Mouse (Mus musculus): ENCODE data around the gene Caln1. TPM values are rescaled to one million over a fixed set of nuclear protein-coding genes. Genes with fewer than 3 reads are reported as not detected.
A peak's percentile ranks its signal among the peaks of the same experiment; 100 is the strongest.

Gene Caln1
- polyA plus RNA-seq, 2 experiments = not detected

- no peaks in the 10 kb centered on the region for H3K9me3 ChIP-seq (ENCODE audit: control insufficient read depth, low read length)
- no peaks in the 10 kb centered on the region for H3K27me3 ChIP-seq (ENCODE audit: control insufficient read depth, insufficient read depth, low read length)
- ATAC-seq (ENCODE audit: insufficient read depth) = no peak
- no peaks in the 10 kb centered on the region for H3K36me3 ChIP-seq (replicated peaks; ENCODE audit: control insufficient read depth, insufficient read depth, low read depth)
- no peak for TF ChIP-seq CTCF (IDR thresholded peaks at IDR 0.05; ENCODE audit: low read depth)
- TF ChIP-seq EP300 (IDR thresholded peaks at IDR 0.05; ENCODE audit: low read depth) = no peak
- H3K9ac ChIP-seq (replicated peaks) = no peak overlapping the region
- no peak overlapping the region for H3K4me3 ChIP-seq (ENCODE audit: insufficient read depth in 1 of 2, low read depth in 2 of 2, low read length in 2 of 2)
- H3K4me1 ChIP-seq (replicated peaks; ENCODE audit: control insufficient read depth in 2 of 2, insufficient read depth in 2 of 2, low read length in 1 of 2) = no peaks in the 10 kb centered on the region
- no peak overlapping the region for H3K27ac ChIP-seq
- 61% methylated on average over 9 of the region's 9 CpGs for WGBS (ENCODE audit: insufficient replicate concordance)
- H3K4me2 ChIP-seq (ENCODE audit: low read depth) = no peak overlapping the region
- no peak for DNase-seq (ENCODE audit: low read depth in 3 of 3, low spot score in 3 of 3)
Observed at GRCm38 (mm10) chr5:130502541-130502940, 133.3 kb downstream of the Caln1 start.

GRCm38 (mm10) chr5:130504891-130505290 lies 135.6 kb downstream of the Caln1 start:
- DNase-seq (ENCODE audit: low read depth in 3 of 3, low spot score in 3 of 3) (no peak), ATAC-seq (ENCODE audit: insufficient read depth) (no peak)
- no peak overlapping the region for H3K27ac ChIP-seq
- no peak overlapping the region for H3K4me3 ChIP-seq (ENCODE audit: insufficient read depth in 1 of 2, low read depth in 2 of 2, low read length in 2 of 2)
- H3K36me3 ChIP-seq (replicated peaks; ENCODE audit: control insufficient read depth, insufficient read depth, low read depth) = no peaks in the 10 kb centered on the region
- H3K9ac ChIP-seq (replicated peaks) = no peak overlapping the region
- no peaks in the 10 kb centered on the region for H3K27me3 ChIP-seq (ENCODE audit: control insufficient read depth, insufficient read depth, low read length)
- no peaks in the 10 kb centered on the region for H3K9me3 ChIP-seq (ENCODE audit: control insufficient read depth, low read length)
- TF ChIP-seq CTCF (IDR thresholded peaks at IDR 0.05; ENCODE audit: low read depth) (no peak), EP300 (IDR thresholded peaks at IDR 0.05; ENCODE audit: low read depth) (no peak)
- H3K4me1 ChIP-seq (replicated peaks; ENCODE audit: control insufficient read depth in 2 of 2, insufficient read depth in 2 of 2, low read length in 1 of 2) = no peaks in the 10 kb centered on the region
- WGBS (ENCODE audit: insufficient replicate concordance) = 64% methylated on average over 5 of the region's 5 CpGs
- H3K4me2 ChIP-seq (ENCODE audit: low read depth) = no peak overlapping the region

- Histone ChIP-seq H3K9ac (replicated peaks) (no peak overlapping the region), H3K36me3 (replicated peaks; ENCODE audit: control insufficient read depth, insufficient read depth, low read depth) (no peaks in the 10 kb centered on the region), H3K4me3 (ENCODE audit: insufficient read depth in 1 of 2, low read depth in 2 of 2, low read length in 2 of 2) (no peak overlapping the region), H3K4me1 (replicated peaks; ENCODE audit: control insufficient read depth in 2 of 2, insufficient read depth in 2 of 2, low read length in 1 of 2) (no peaks in the 10 kb centered on the region), H3K9me3 (ENCODE audit: control insufficient read depth, low read length) (no peaks in the 10 kb centered on the region), H3K4me2 (ENCODE audit: low read depth) (no peak overlapping the region), H3K27me3 (ENCODE audit: control insufficient read depth, insufficient read depth, low read length) (no peaks in the 10 kb centered on the region), H3K27ac (no peak overlapping the region)
- ATAC-seq (ENCODE audit: insufficient read depth) (no peak), DNase-seq (ENCODE audit: low read depth in 3 of 3, low spot score in 3 of 3) (no peak)
- TF ChIP-seq EP300 (IDR thresholded peaks at IDR 0.05; ENCODE audit: low read depth) (no peak), CTCF (IDR thresholded peaks at IDR 0.05; ENCODE audit: low read depth) (no peak)
- WGBS (ENCODE audit: insufficient replicate concordance) = 76% methylated on average over 2 of the region's 2 CpGs
Observed at GRCm38 (mm10) chr5:130510516-130510915, 141.3 kb downstream of the Caln1 start.

GRCm38 (mm10) chr5:130515395-130515794 lies 146.1 kb downstream of the Caln1 start:
- Histone ChIP-seq H3K9ac (replicated peaks) (no peak overlapping the region), H3K4me1 (replicated peaks; ENCODE audit: control insufficient read depth in 2 of 2, insufficient read depth in 2 of 2, low read length in 1 of 2) (no peaks in the 10 kb centered on the region), H3K9me3 (ENCODE audit: control insufficient read depth, low read length) (no peaks in the 10 kb centered on the region), H3K27ac (no peak overlapping the region), H3K27me3 (ENCODE audit: control insufficient read depth, insufficient read depth, low read length) (no peaks in the 10 kb centered on the region), H3K36me3 (replicated peaks; ENCODE audit: control insufficient read depth, insufficient read depth, low read depth) (no peaks in the 10 kb centered on the region), H3K4me2 (ENCODE audit: low read depth) (no peak overlapping the region), H3K4me3 (ENCODE audit: insufficient read depth in 1 of 2, low read depth in 2 of 2, low read length in 2 of 2) (no peak overlapping the region)
- TF ChIP-seq CTCF (IDR thresholded peaks at IDR 0.05; ENCODE audit: low read depth) (no peak), EP300 (IDR thresholded peaks at IDR 0.05; ENCODE audit: low read depth) (no peak)
- ATAC-seq (ENCODE audit: insufficient read depth) (no peak), DNase-seq (ENCODE audit: low read depth in 3 of 3, low spot score in 3 of 3) (no peak)
- 58% methylated on average over 6 of the region's 6 CpGs for WGBS (ENCODE audit: insufficient replicate concordance)

GRCm38 (mm10) chr5:130520527-130520926 lies 151.3 kb downstream of the Caln1 start:
- TF ChIP-seq CTCF (IDR thresholded peaks at IDR 0.05; ENCODE audit: low read depth) (peak; percentile 45), EP300 (IDR thresholded peaks at IDR 0.05; ENCODE audit: low read depth) (no peak)
- Histone ChIP-seq H3K4me2 (ENCODE audit: low read depth) (no peak overlapping the region), H3K4me3 (ENCODE audit: insufficient read depth in 1 of 2, low read depth in 2 of 2, low read length in 2 of 2) (no peak overlapping the region), H3K27ac (no peak overlapping the region), H3K9me3 (ENCODE audit: control insufficient read depth, low read length) (no peaks in the 10 kb centered on the region), H3K27me3 (ENCODE audit: control insufficient read depth, insufficient read depth, low read length) (no peaks in the 10 kb centered on the region), H3K4me1 (replicated peaks; ENCODE audit: control insufficient read depth in 2 of 2, insufficient read depth in 2 of 2, low read length in 1 of 2) (no peaks in the 10 kb centered on the region), H3K36me3 (replicated peaks; ENCODE audit: control insufficient read depth, insufficient read depth, low read depth) (no peaks in the 10 kb centered on the region), H3K9ac (replicated peaks) (no peak overlapping the region)
- no peak for DNase-seq (ENCODE audit: low read depth in 3 of 3, low spot score in 3 of 3)
- ATAC-seq (ENCODE audit: insufficient read depth) = no peak
- 26% methylated on average over 2 of the region's 2 CpGs for WGBS (ENCODE audit: insufficient replicate concordance)

Data from liver, embryonic 14.5 days (tissue).